Mouse (Mus musculus) cerebellum, adult 2 months (tissue): ENCODE measurements around the gene Nars2. TPM values are rescaled to one million over a fixed set of nuclear protein-coding genes. Genes with fewer than 3 reads are reported as not detected.

Experiments
- DNase-seq, 2 experiments: peaks; one replicate each; pipeline ENCODE4 v3.0.0; 2021
- H3K27ac ChIP-seq: fragments of 200-500 bp; 2 replicates; pipeline ENCODE4 v1.5.1; 2012; ENCODE audit warnings: low read length, control low read depth, inconsistent platforms; ENCODE audit not compliant: insufficient read depth
- H3K27me3 ChIP-seq: fragments of 200-500 bp; 2 replicates; pipeline ENCODE4 v1.6.1; 2012; ENCODE audit warnings: inconsistent platforms, mild to moderate bottlenecking, low read length, moderate library complexity; ENCODE audit not compliant: control insufficient read depth, insufficient read depth
- H3K4me1 ChIP-seq: fragments of 200-500 bp; 2 replicates; pipeline ENCODE4 v1.6.1; 2011; ENCODE audit warnings: low read length; ENCODE audit not compliant: control insufficient read depth, insufficient read depth
- H3K4me3 ChIP-seq: fragments of 200-500 bp; replicated peaks from 2 replicates; pipeline ENCODE3; 2011; ENCODE audit warnings: mild to moderate bottlenecking, low read depth, low read length, control low read depth; ENCODE audit not compliant: insufficient read depth
- CTCF ChIP-seq: fragments of 200-500 bp; IDR thresholded peaks from 2 replicates; pipeline ENCODE4 v1.5.1; 2011; ENCODE audit warnings: low read depth, mild to moderate bottlenecking, control low read depth, low read length, moderate library complexity, borderline replicate concordance; ENCODE audit not compliant: insufficient read depth
- POLR2A ChIP-seq: fragments of 200-500 bp; IDR thresholded peaks from 2 replicates; pipeline ENCODE4 v1.6.1; 2011; ENCODE audit warnings: low read length, control low read depth, borderline replicate concordance; ENCODE audit not compliant: insufficient read depth
- WGBS: fragments of 180-500 bp; shearing (Covaris S2); methylation state at CpG from one replicate; pipeline ENCODE4 v1.1.7; 2018; 5-methylcytosine and 5-hydroxymethylcytosine counted together
- polyA plus RNA-seq: library from polyadenylated mRNA; depleted of rRNA; stranded (reverse); fragments of >200 nt; gene quantifications from 2 replicates; pipeline ENCODE4 v1.2.3, GENCODE M21; 2012

Gene Nars2
- polyA plus RNA-seq, 1 experiment: 8.4 TPM

DNA sequence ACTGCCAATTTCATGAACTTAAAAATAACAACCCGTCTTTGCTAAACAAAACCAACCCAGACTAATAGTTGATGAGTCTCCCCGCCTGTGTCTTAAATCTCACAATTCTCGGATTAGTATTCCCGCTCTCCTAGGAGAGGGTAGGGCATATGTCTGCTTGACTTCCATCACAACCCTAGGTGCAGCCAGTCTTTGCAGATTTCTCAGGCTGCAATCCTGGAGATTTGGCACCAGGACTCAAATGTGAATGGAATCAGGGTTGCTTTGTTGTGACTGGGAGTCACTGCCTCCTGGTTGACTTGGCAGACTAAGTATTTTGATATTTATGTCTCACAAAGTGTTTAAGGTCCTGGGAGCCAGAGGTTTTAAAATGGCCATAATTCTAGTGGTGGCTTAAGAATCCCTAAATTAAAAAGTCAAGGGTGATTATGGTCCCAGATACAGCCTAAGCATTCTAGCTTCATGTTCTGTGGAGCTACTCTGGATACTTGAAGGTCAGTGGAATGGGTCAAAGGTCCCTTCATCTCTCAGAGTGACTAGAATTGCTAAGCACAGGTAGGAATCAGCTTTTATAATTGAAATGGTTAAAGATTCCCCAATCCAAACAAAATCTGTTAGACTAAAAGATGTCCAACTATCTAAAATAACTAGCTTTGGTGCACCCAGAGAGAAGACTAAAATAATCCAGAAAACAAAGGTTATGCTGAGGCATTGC is 128.5 kb downstream of the Nars2 start:
- Histone ChIP-seq H3K4me3 (no peak overlapping the region), H3K27me3 (no peaks in the 10 kb centered on the region; the same call in 1 of the 2 replicates), H3K4me1 (no peaks in the 10 kb centered on the region), H3K27ac (no peak overlapping the region)
- DNase-seq: no peak
- 62% methylated on average over 4 of the region's 4 CpGs for WGBS
- TF ChIP-seq CTCF (no peak), POLR2A (no peak)

GRCm38 (mm10) chr7:97080621-97081241 is 129.4 kb downstream of the Nars2 start:
- peak overlapping the region; percentile 68 for H3K27ac ChIP-seq
- H3K4me3 ChIP-seq: peak overlapping the region; percentile 62
- no peak for DNase-seq
- WGBS: 43% methylated on average over 4 of the region's 4 CpGs
- TF ChIP-seq POLR2A (no peak), CTCF (no peak)
- H3K4me1 ChIP-seq: no peaks in the 10 kb centered on the region
- H3K27me3 ChIP-seq: no peaks in the 10 kb centered on the region; the same call in 1 of the 2 replicates

GRCm38 (mm10) chr7:97081242-97081958 is 130.1 kb downstream of the Nars2 start, which contains the start of gene Gab2:
Gene Gab2 (plus strand): TSS chr7:97081586.
- Histone ChIP-seq H3K27ac (peak within 1 kb of the TSS; percentile 68), H3K27me3 (no peaks in the 10 kb centered on the region; the same call in 1 of the 2 replicates), H3K4me1 (no peaks in the 10 kb centered on the region), H3K4me3 (peak within 1 kb of the TSS; percentile 67)
- under 1% methylated on average over 55 of the region's 83 CpGs for WGBS
- DNase-seq: peak; percentile 55 to 56
- TF ChIP-seq POLR2A: no peak
- no peak for TF ChIP-seq CTCF

DNA sequence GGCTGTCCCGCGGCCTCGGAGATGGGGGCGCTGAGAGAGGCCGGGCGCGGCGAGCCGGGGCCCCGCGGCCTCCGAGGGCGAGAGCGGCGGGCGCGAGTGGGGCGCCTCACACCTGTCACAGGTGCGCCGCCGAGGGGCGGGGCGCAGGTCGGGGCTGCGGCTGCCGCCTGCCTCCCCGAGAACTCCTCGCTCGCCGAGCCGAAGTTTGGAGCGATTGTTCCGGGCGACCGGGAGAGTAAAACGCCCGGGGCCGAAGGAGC is 130.6 kb downstream of the Nars2 start:
- Histone ChIP-seq H3K4me1 (no peaks in the 10 kb centered on the region), H3K27ac (no peak overlapping the region), H3K4me3 (peak overlapping the region; percentile 67), H3K27me3 (no peaks in the 10 kb centered on the region; the same call in 1 of the 2 replicates)
- under 1% methylated on average over 35 of the region's 38 CpGs for WGBS
- no peak for DNase-seq
- TF ChIP-seq CTCF (no peak), POLR2A (no peak)

- DNase-seq: peak; percentile 8 to 31
- Histone ChIP-seq H3K27me3 (no peaks in the 10 kb centered on the region; the same call in 1 of the 2 replicates), H3K4me1 (no peaks in the 10 kb centered on the region), H3K27ac (peak overlapping the region; percentile 27; the same call in 1 of the 2 replicates), H3K4me3 (peak overlapping the region; percentile 67)
- 1% methylated on average over 40 of the region's 40 CpGs for WGBS
- TF ChIP-seq POLR2A (no peak), CTCF (no peak)
Measured at GRCm38 (mm10) chr7:97082219-97083101, 131.2 kb downstream of the Nars2 start.

DNA sequence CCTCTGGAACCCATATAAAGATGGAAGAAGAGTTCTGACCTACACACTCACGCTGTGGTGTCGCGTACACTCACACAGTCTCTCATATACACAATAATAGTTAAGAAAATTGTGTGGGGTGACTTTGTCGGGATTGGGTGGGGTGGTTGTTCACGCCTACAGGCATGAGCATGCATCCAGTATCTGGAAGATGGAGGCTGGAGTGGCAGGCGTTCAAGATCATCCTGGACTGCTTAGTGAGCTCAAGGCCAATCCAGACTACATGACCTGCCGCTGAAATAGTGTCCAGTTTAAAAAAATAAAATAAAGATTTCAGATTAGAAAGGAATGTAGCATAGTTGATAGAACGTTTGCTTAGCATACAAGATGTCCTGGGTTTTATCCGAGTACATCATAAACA is 132.3 kb downstream of the Nars2 start:
- Histone ChIP-seq H3K4me3 (no peak overlapping the region), H3K27me3 (no peaks in the 10 kb centered on the region; the same call in 1 of the 2 replicates), H3K27ac (no peak overlapping the region), H3K4me1 (no peaks in the 10 kb centered on the region)
- WGBS: 92% methylated on average over 9 of the region's 9 CpGs
- no peak for DNase-seq
- TF ChIP-seq CTCF (no peak), POLR2A (no peak)

GRCm38 (mm10) chr7:97084181-97084580 is 132.9 kb downstream of the Nars2 start:
- Histone ChIP-seq H3K4me1 (no peaks in the 10 kb centered on the region), H3K27me3 (no peaks in the 10 kb centered on the region; the same call in 1 of the 2 replicates), H3K27ac (no peak overlapping the region), H3K4me3 (no peak overlapping the region)
- WGBS: 92% methylated on average over 1 of the region's 1 CpGs
- DNase-seq: no peak
- TF ChIP-seq POLR2A: no peak
- no peak for TF ChIP-seq CTCF
